Mouse (Mus musculus): ENCODE data around the gene Aco2. TPM values are rescaled to one million over a fixed set of nuclear protein-coding genes. Genes with fewer than 3 reads are reported as not detected.

Aco2 gene
- total RNA-seq, 2 experiments from 2014 or later, result 2,055 to 2,104 TPM

GRCm38 (mm10) chr15:81917621-81918463, 45.7 kb downstream of the Aco2 start:
- DNase-seq, result peak; percentile 70 to 89

DNA sequence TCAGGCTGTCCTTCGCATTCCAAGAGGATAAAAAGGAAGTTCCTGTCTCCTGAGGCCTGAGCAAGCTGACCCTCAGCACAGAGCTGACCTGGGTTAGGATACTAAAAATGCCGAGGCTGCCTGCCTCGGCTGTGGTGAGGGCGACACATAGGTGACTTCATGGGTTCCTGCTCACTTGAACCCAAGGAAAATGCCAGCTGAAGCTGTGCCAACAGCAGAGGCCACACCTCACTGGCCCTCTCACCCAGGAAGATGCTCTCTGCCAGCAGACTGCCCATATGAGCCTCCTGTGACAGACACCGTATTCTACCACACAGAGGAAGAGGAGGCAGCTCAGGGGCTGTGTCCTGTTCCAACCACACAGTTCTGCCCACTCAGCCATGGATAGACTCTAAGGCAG, 47.0 kb downstream of the Aco2 start:
- no peak for DNase-seq

- peak in 1 of 2 experiments; percentile 35 for DNase-seq
Observed at GRCm38 (mm10) chr15:81920546-81921217, 48.6 kb downstream of the Aco2 start.

GRCm38 (mm10) chr15:81921255-81921654, 49.1 kb downstream of the Aco2 start:
- no peak for DNase-seq

GRCm38 (mm10) chr15:81924933-81925332, 52.8 kb downstream of the Aco2 start:
- DNase-seq, result no peak

DNA sequence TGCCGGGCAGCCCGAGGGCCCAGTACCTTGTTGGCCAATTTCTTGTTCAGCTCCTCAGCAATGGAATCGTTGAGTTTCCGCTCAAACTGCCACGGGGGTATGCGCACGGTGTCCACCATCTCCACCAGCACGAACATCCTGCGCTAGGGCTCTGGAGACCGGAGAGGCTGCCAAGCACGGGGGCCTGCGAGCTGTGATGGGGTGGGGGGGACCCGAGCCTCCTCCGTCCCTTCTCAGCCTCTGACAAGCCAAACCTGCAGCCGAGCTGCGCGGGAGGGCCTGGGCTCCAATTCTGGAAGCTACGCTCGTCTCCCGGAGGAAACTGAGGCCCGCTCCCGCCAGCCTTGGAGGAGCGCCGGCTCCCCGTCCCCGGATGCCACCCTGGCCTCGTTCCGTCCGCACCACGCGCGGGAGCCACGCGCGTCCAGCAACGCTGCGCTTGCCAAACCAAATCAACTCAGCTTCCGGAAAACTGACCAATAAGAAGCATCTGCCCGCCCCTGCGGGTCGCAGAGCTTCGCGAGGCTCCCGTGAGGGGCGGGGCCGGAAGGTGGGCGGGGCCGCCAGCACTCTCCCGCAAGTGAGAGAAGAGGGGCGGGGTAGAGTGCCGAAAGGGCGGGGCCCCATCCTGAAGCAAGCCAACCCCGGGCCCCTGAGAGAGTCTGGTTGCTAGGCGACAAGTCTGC, 53.8 kb downstream of the Aco2 start, which contains the start of gene Polr3h:
TSS of gene Polr3h (minus strand) at position 481 of the 686 bp plus-strand sequence.
- DNase-seq, result peak; percentile 94 to 97

GRCm38 (mm10) chr15:81926446-81926822, 54.3 kb downstream of the Aco2 start:
- no peak for DNase-seq

GRCm38 (mm10) chr15:81927741-81928140, 55.6 kb downstream of the Aco2 start:
- DNase-seq, result no peak

- peak; percentile 39 to 46 for DNase-seq
Observed at GRCm38 (mm10) chr15:81928277-81928676, 56.2 kb downstream of the Aco2 start.

- DNase-seq, result no peak
Observed at GRCm38 (mm10) chr15:81932951-81933470, 60.9 kb downstream of the Aco2 start.

DNA sequence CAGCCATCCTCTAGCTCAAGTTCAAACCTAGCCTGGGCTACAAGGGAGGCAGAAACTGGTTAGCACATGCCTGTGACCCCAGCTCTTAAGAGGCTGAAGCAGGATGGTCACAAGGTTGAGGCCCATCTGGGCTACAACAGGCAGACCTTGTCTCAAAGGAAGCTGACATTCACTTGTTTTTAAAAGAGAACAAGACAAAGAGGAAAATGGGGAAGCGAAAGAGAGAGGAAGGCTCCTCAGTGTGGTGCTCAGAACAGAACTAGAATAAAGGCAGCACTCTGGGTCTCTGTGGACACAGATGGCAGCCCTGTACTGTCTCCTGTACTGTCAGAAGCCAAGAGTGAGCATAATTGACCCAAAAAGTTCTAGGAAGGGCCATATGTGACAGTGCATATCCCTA, 61.9 kb downstream of the Aco2 start:
- DNase-seq, result no peak

DNA sequence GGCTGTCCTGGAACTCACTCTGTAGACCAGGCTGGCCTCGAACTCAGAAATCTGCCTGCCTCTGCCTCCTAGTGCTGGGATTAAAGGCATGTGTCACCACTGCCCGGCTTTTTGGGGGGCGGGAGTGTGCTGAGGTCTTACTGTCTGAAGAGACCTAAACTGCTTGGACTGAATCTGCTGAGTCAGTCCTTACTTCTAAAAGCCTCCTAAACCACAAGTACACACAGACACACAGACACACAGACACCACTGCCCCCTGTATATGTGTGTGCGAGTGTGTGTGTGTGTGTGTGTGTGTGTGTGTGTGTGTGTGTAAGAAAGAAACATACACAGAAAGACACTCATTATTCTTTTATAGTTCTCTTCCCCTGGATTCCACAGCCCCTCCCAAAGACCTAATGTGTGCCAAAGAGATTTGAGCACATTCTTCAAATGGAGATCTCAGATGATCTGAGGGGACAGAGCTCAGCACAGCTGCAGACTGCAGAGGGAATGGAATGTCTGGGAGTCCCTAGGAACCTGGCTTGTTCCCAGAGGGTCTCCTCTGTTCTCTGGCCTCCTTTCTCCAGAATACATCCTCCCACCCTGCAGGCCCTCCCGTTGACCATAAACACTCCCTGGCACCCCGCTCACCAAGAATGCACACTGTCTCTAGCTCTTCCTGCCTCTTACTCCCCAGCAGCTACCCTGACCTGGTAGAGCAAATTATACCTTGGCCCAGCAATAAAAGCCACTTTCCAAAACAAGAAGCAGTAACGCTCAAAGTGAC, 63.9 kb downstream of the Aco2 start:
- no peak for DNase-seq

GRCm38 (mm10) chr15:81936679-81937078, 64.6 kb downstream of the Aco2 start, which contains the start of gene Csdc2:
TSS of gene Csdc2 (plus strand) at chr15:81936759.
- peak; percentile 64 to 75 for DNase-seq

GRCm38 (mm10) chr15:81937098-81937972, 65.2 kb downstream of the Aco2 start:
- peak; percentile 71 to 83 for DNase-seq

DNA sequence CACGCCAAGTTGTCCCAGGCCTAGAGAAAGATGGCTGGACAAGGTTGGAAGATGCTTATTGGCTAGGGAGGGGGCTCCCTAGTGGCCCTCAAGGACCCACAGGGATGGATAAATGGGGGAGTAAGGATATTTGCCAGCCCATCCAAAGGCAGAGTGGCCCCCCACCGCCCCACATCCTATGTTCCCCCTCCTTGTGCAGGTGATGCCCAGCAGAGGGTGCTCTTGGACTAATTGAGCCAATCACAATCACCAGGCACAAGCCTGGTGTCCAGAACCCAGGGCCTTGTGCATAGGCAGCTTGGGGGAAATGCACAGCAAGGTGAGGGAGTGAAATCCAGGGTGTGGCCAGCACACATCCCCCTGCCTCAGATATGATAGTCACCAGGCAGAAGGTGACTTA, 66.1 kb downstream of the Aco2 start:
- peak; percentile 48 to 61 for DNase-seq

DNA sequence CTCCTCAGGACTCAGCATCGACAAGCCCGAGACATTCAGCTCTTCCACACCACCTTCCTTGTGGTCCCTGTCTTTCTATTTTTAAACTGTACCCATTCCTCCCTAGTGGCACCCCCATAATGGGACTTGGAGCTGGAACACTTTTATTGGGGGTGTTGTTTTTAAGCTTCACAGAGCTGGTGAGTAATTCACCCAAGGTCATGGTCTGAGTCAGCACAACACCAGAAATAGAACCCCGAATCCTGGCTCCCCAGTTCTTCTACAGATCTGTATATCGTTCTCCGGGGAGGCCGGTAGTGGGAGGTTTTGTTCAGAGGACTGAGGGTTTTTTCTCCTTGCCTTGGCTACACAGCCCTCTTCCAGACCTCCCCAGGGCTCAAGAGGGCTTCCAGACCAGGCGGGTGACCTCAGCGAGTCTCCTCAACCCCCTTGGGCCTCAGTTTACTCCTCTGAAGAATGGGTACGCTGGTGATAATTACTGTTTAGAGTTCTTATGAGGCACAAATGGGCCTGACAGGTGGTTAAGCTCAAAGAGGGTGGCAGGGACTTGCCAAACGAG, 67.1 kb downstream of the Aco2 start:
- DNase-seq, result no peak

DNA sequence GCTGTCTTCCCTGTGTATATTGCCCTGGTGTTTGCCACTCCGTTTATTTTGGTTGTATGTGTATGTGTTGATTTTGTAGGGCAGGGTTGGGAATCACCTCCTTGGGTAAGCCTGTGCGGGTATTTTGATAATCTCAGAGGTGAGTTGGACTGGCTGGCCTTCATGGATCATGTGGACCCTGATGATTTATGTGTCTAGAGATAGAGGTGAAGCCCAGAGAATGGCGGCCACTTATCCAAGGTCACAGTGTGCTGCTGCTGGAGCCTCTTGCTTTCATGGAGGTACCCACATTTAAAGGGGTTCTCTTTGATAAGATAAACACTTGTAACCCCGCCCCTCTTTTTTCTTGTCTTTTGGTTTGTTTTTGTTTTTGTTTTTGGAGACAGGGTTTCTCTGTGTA, 67.7 kb downstream of the Aco2 start:
- DNase-seq, result no peak

- no peak for DNase-seq
Observed at GRCm38 (mm10) chr15:81940219-81940618, 68.1 kb downstream of the Aco2 start.

DNA sequence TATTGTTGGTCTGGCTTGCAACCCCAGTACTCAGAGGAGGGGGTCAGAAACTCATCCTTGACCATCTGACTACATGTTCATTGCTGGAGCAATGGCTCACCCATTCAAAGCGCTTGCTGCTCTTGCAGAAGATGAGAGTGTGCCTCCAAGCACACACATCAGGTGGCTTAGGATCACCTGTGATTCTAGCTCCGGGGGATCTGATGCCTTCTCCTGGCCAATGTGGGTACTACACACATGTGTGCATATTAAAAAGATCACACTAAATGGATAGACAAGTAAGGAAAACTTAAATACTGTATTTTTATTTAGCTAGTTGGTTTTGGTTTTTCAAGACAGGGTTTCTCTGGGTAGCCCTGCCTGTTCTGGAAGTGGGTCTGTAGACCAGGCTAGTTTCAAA, 68.9 kb downstream of the Aco2 start:
- DNase-seq, result no peak

DNA sequence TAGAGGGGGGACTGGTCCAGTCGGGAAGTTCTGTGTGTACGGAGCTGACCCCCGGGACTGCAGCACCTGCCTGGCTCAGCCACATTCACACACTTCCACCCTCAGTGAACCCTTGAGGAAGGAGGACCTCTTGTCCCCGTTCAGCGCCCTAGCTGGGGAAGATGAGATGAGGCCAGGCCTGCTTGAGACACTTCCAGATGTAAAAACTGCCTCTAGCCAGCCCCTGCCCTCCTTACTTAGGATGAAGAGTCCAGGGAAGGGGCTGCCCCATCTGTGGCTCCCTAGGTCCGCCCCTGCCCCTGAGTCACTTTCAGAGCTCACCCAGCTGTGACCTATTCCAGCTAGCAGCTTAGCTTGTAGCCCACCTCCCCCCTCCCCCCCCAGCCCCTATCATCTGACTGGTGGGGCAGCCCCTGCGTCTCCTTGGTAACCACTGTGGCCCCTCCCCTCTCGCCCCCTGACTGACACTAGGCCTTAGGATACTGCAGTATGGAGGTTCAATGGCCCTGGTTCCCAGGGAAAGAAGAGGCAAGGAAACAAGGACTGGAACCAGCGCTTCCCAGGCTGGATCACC, 71.2 kb downstream of the Aco2 start:
- no peak for DNase-seq
